Mouse (Mus musculus): ENCODE measurements at regions not wholly inside any gene's neighbourhood (a gene's known extent, or its start where the extent isn't known, plus 50 kb on each side); places are given as distances from the start of the nearest gene placed in this dataset.

GRCm38 (mm10) chr12:27844958-27845357 lies 502.6 kb upstream of the Sox11 start:
- no peak for TF ChIP-seq CTCF (IDR thresholded peaks at IDR 0.05; ENCODE audit: low read depth, low read length)
- no peak for TF ChIP-seq POLR2A (IDR thresholded peaks at IDR 0.05; ENCODE audit: borderline replicate concordance, low read depth, low read length)

Measured in bone marrow macrophage, adult 2 months (primary cell).